Mouse (Mus musculus) thymus, adult 2 months (tissue): ENCODE measurements around the gene St6gal1.

ENCODE experiments used
- CTCF ChIP-seq: fragments of 200-500 bp; IDR thresholded peaks from 2 replicates; pipeline ENCODE4 v1.5.1; 2012; ENCODE audit warnings: mild to moderate bottlenecking, control low read depth, low read length, moderate library complexity, borderline replicate concordance; ENCODE audit not compliant: control insufficient read depth, poor library complexity, insufficient read depth; ENCODE audit errors: extremely low read depth
- POLR2A ChIP-seq: fragments of 200-500 bp; IDR thresholded peaks from 2 replicates; pipeline ENCODE4 v1.6.1; 2012; ENCODE audit warnings: mild to moderate bottlenecking, low read length, control low read depth, moderate library complexity; ENCODE audit not compliant: control insufficient read depth, poor library complexity, insufficient read depth; ENCODE audit errors: extremely low read depth

GRCm38 (mm10) chr16:23372340-23372739 lies 147.8 kb downstream of the St6gal1 start:
- TF ChIP-seq CTCF (no peak), POLR2A (no peak)
